Mouse (Mus musculus) midbrain, embryonic 10.5 days (tissue): ENCODE data around the gene Oprl1. TPM values are rescaled to one million over a fixed set of nuclear protein-coding genes. Genes with fewer than 3 reads are reported as not detected.

Source experiments
- DNase-seq: peaks from one replicate; pipeline ENCODE4 v3.0.0-alpha.2; 2017; ENCODE audit warnings: low spot score
- H3K27ac ChIP-seq: fragments of 300-500 bp; sonication (generic); replicated peaks from 2 replicates; pipeline ENCODE4 v1.5.1; 2016; ENCODE audit warnings: mild to moderate bottlenecking
- H3K27me3 ChIP-seq: fragments of 300-500 bp; sonication (generic); 2 replicates; pipeline ENCODE4 v1.6.1; 2016; ENCODE audit warnings: low read depth, mild to moderate bottlenecking; ENCODE audit not compliant: poor library complexity, severe bottlenecking
- H3K36me3 ChIP-seq: fragments of 300-500 bp; sonication (generic); 2 replicates; pipeline ENCODE4 v1.6.1; 2016; ENCODE audit warnings: mild to moderate bottlenecking, moderate library complexity
- H3K4me1 ChIP-seq: fragments of 300-500 bp; sonication (generic); 2 replicates; pipeline ENCODE4 v1.6.1; 2016
- H3K4me3 ChIP-seq: fragments of 300-500 bp; sonication (generic); 2 replicates; pipeline ENCODE4 v1.5.1; 2016; ENCODE audit warnings: mild to moderate bottlenecking, moderate library complexity
- H3K9me3 ChIP-seq: fragments of 300-500 bp; sonication (generic); replicated peaks from 2 replicates; pipeline ENCODE4 v1.6.1; 2016; ENCODE audit warnings: mild to moderate bottlenecking
- WGBS: fragments of 180-500 bp; shearing (Covaris S2); methylation state at CpG from one replicate; pipeline ENCODE4 v1.1.7; 2016; 5-methylcytosine and 5-hydroxymethylcytosine counted together
- polyA plus RNA-seq: library from polyadenylated mRNA; unstranded; fragments of >200 nt; fragmentation: Nextera tagmentation; extraction: Ambion mirVana; gene quantifications from 2 replicates; pipeline ENCODE4 v1.2.1, GENCODE M21; 2016

Oprl1 gene
- polyA plus RNA-seq, 1 experiment from 2014 or later = 6.4 TPM

- Histone ChIP-seq H3K27ac (peak within 1 kb of the TSS; percentile 91), H3K36me3 (no peaks in the 10 kb centered on the region), H3K27me3 (peaks cover 15% of the 10 kb centered on the region), H3K4me3 (peak within 1 kb of the TSS; percentile 76), H3K4me1 (peaks cover 45% of the 10 kb centered on the region), H3K9me3 (no peaks in the 10 kb centered on the region)
- WGBS = under 1% methylated on average over 69 of the region's 69 CpGs
- DNase-seq = peak; percentile 78
These were observed 34.7 kb upstream of the Oprl1 start, which contains the start of gene Tcea2 for GRCm38 (mm10) chr2:181679951-181680715. Gene Tcea2 (plus strand): TSS chr2:181680310.

- Histone ChIP-seq H3K9me3 (no peaks in the 10 kb centered on the region), H3K27ac (peak overlapping the region; percentile 91), H3K4me3 (peak overlapping the region; percentile 76), H3K36me3 (peaks cover 3% of the 10 kb centered on the region), H3K4me1 (peaks cover 39% of the 10 kb centered on the region), H3K27me3 (peaks cover 15% of the 10 kb centered on the region)
- no peak for DNase-seq
- WGBS = 18% methylated on average over 7 of the region's 7 CpGs
These were observed 34.1 kb upstream of the Oprl1 start for GRCm38 (mm10) chr2:181680716-181681117.

- Histone ChIP-seq H3K36me3 (peaks cover 15% of the 10 kb centered on the region), H3K27me3 (peaks cover 15% of the 10 kb centered on the region), H3K4me3 (no peak overlapping the region), H3K4me1 (peaks cover 26% of the 10 kb centered on the region), H3K27ac (no peak overlapping the region), H3K9me3 (no peaks in the 10 kb centered on the region)
- WGBS = 97% methylated on average over 1 of the region's 1 CpGs
- DNase-seq = no peak
These were observed 32.8 kb upstream of the Oprl1 start for GRCm38 (mm10) chr2:181681978-181682377.

GRCm38 (mm10) chr2:181683381-181683780, 31.4 kb upstream of the Oprl1 start:
- H3K36me3 ChIP-seq = peaks cover 30% of the 10 kb centered on the region
- WGBS = 69% methylated on average over 4 of the region's 4 CpGs
- no peak overlapping the region for H3K4me3 ChIP-seq
- H3K9me3 ChIP-seq = no peaks in the 10 kb centered on the region
- H3K27ac ChIP-seq = no peak overlapping the region
- peaks cover 9% of the 10 kb centered on the region; the same call in 1 of the 2 replicates for H3K27me3 ChIP-seq
- H3K4me1 ChIP-seq = peaks cover 20% of the 10 kb centered on the region
- no peak for DNase-seq

- H3K27ac ChIP-seq = no peak overlapping the region
- H3K4me3 ChIP-seq = no peak overlapping the region
- no peak for DNase-seq
- H3K27me3 ChIP-seq = peaks cover 9% of the 10 kb centered on the region; the same call in 1 of the 2 replicates
- peaks cover 14% of the 10 kb centered on the region for H3K4me1 ChIP-seq
- WGBS = 85% methylated on average over 1 of the region's 1 CpGs
- H3K9me3 ChIP-seq = no peaks in the 10 kb centered on the region
- peaks cover 43% of the 10 kb centered on the region for H3K36me3 ChIP-seq
These were observed 30.1 kb upstream of the Oprl1 start for GRCm38 (mm10) chr2:181684713-181685112.

- 96% methylated on average over 4 of the region's 4 CpGs for WGBS
These were observed 29.1 kb upstream of the Oprl1 start for GRCm38 (mm10) chr2:181685686-181686085.

GRCm38 (mm10) chr2:181687586-181687985, 27.2 kb upstream of the Oprl1 start:
- Histone ChIP-seq H3K27me3 (no peaks in the 10 kb centered on the region), H3K27ac (no peak overlapping the region), H3K9me3 (no peaks in the 10 kb centered on the region), H3K4me1 (peaks cover 10% of the 10 kb centered on the region), H3K36me3 (peaks cover 43% of the 10 kb centered on the region), H3K4me3 (no peak overlapping the region)
- WGBS = 90% methylated on average over 8 of the region's 8 CpGs
- DNase-seq = no peak

More at GRCm38 (mm10) chr2:181685686-181686085, 29.1 kb upstream of the Oprl1 start:
- no peaks in the 10 kb centered on the region for H3K9me3 ChIP-seq
- no peak overlapping the region for H3K27ac ChIP-seq
- no peak for DNase-seq
- no peak overlapping the region for H3K4me3 ChIP-seq
- peaks cover 43% of the 10 kb centered on the region for H3K36me3 ChIP-seq
- H3K27me3 ChIP-seq = peaks cover 9% of the 10 kb centered on the region; the same call in 1 of the 2 replicates
- peaks cover 6% of the 10 kb centered on the region for H3K4me1 ChIP-seq

- Histone ChIP-seq H3K9me3 (no peaks in the 10 kb centered on the region), H3K4me3 (no peak overlapping the region), H3K27me3 (0 out of 2 replicates have a peak, but pooled peaks cover 3% of the 10 kb centered on the region), H3K36me3 (peaks cover 43% of the 10 kb centered on the region), H3K4me1 (peaks cover 30% of the 10 kb centered on the region), H3K27ac (no peak overlapping the region)
- no peak for DNase-seq
- 90% methylated on average over 10 of the region's 10 CpGs for WGBS
These were observed 25.2 kb upstream of the Oprl1 start for GRCm38 (mm10) chr2:181689466-181690160.

GRCm38 (mm10) chr2:181691083-181691482, 23.7 kb upstream of the Oprl1 start:
- no peak for DNase-seq
- WGBS = 90% methylated on average over 6 of the region's 6 CpGs
- H3K27ac ChIP-seq = no peak overlapping the region
- H3K27me3 ChIP-seq = peaks cover 13% of the 10 kb centered on the region; the same call in 1 of the 2 replicates
- H3K4me1 ChIP-seq = peaks cover 31% of the 10 kb centered on the region
- H3K9me3 ChIP-seq = no peaks in the 10 kb centered on the region
- no peak overlapping the region for H3K4me3 ChIP-seq
- peaks cover 37% of the 10 kb centered on the region for H3K36me3 ChIP-seq

GRCm38 (mm10) chr2:181691571-181691970, 23.2 kb upstream of the Oprl1 start:
- H3K27ac ChIP-seq = no peak overlapping the region
- peaks cover 17% of the 10 kb centered on the region for H3K27me3 ChIP-seq
- peaks cover 32% of the 10 kb centered on the region for H3K36me3 ChIP-seq
- WGBS = 89% methylated on average over 4 of the region's 4 CpGs
- peaks cover 31% of the 10 kb centered on the region for H3K4me1 ChIP-seq
- H3K4me3 ChIP-seq = no peak overlapping the region
- no peaks in the 10 kb centered on the region for H3K9me3 ChIP-seq
- DNase-seq = no peak

- H3K27me3 ChIP-seq = peaks cover 25% of the 10 kb centered on the region
- peaks cover 24% of the 10 kb centered on the region for H3K36me3 ChIP-seq
- peaks cover 31% of the 10 kb centered on the region for H3K4me1 ChIP-seq
- no peaks in the 10 kb centered on the region for H3K9me3 ChIP-seq
- DNase-seq = no peak
- peak overlapping the region; percentile 72; the same call in 1 of the 2 replicates for H3K4me3 ChIP-seq
- 90% methylated on average over 3 of the region's 3 CpGs for WGBS
- H3K27ac ChIP-seq = no peak overlapping the region
These were observed 22.5 kb upstream of the Oprl1 start for GRCm38 (mm10) chr2:181692304-181692703.

GRCm38 (mm10) chr2:181693339-181694280, 21.2 kb upstream of the Oprl1 start, which contains the start of gene Rgs19:
Gene Rgs19 (minus strand): TSS chr2:181693977.
- H3K36me3 ChIP-seq = peaks cover 11% of the 10 kb centered on the region
- H3K4me3 ChIP-seq = peak within 1 kb of the TSS; percentile 72
- peaks cover 25% of the 10 kb centered on the region for H3K27me3 ChIP-seq
- peaks cover 36% of the 10 kb centered on the region for H3K4me1 ChIP-seq
- DNase-seq = peak; percentile 84
- H3K27ac ChIP-seq = peak within 1 kb of the TSS; percentile 92
- WGBS = under 1% methylated on average over 72 of the region's 75 CpGs
- no peaks in the 10 kb centered on the region for H3K9me3 ChIP-seq
